Mouse (Mus musculus): Measurements from ENCODE around the gene Ccdc103.

GRCm38 (mm10) chr11:102845926-102846325 is 35.1 kb upstream of the Ccdc103 start:
- TF ChIP-seq CTCF (IDR thresholded peaks at IDR 0.05; ENCODE audit: extremely low read depth, insufficient read length, insufficient replicate concordance, low read depth, low read length) = no peak
- TF ChIP-seq POLR2A (IDR thresholded peaks at IDR 0.05; ENCODE audit: low read depth, low read length) = no peak

Measured in small intestine, adult 2 months (tissue).